Mouse (Mus musculus) thymus, adult 2 months (tissue): ENCODE results near the gene Eif2ak4. TPM values are rescaled to one million over a fixed set of nuclear protein-coding genes. Genes with fewer than 3 reads are reported as not detected.

ENCODE experiments used
- DNase-seq: peaks from one replicate; pipeline ENCODE4 v3.0.0; 2021
- H3K27ac ChIP-seq: fragments of 200-500 bp; 2 replicates; pipeline ENCODE4 v1.5.1; 2012; ENCODE audit warnings: low read length, control low read depth; ENCODE audit not compliant: control insufficient read depth, insufficient read depth
- H3K27me3 ChIP-seq: fragments of 200-500 bp; 2 replicates; pipeline ENCODE4 v1.6.1; 2012; ENCODE audit warnings: mild to moderate bottlenecking, low read length, moderate library complexity, mixed read lengths; ENCODE audit not compliant: control insufficient read depth, insufficient read depth
- H3K36me3 ChIP-seq: fragments of 200-500 bp; 2 replicates; pipeline ENCODE4 v1.6.1; 2012; ENCODE audit warnings: mild to moderate bottlenecking, low read length, moderate library complexity; ENCODE audit not compliant: control insufficient read depth, insufficient read depth
- H3K4me1 ChIP-seq: fragments of 200-500 bp; replicated peaks from 2 replicates; pipeline ENCODE4 v1.6.1; 2012; ENCODE audit warnings: low read length; ENCODE audit not compliant: control insufficient read depth, insufficient read depth
- H3K4me3 ChIP-seq: fragments of 200-500 bp; 2 replicates; pipeline ENCODE4 v1.5.1; 2012; ENCODE audit warnings: mild to moderate bottlenecking, low read length, control low read depth, moderate library complexity; ENCODE audit not compliant: control insufficient read depth, insufficient read depth
- CTCF ChIP-seq: fragments of 200-500 bp; IDR thresholded peaks from 2 replicates; pipeline ENCODE4 v1.5.1; 2012; ENCODE audit warnings: mild to moderate bottlenecking, control low read depth, low read length, moderate library complexity, borderline replicate concordance; ENCODE audit not compliant: control insufficient read depth, poor library complexity, insufficient read depth; ENCODE audit errors: extremely low read depth
- POLR2A ChIP-seq: fragments of 200-500 bp; IDR thresholded peaks from 2 replicates; pipeline ENCODE4 v1.6.1; 2012; ENCODE audit warnings: mild to moderate bottlenecking, low read length, control low read depth, moderate library complexity; ENCODE audit not compliant: control insufficient read depth, poor library complexity, insufficient read depth; ENCODE audit errors: extremely low read depth
- WGBS: fragments of 180-500 bp; shearing (Covaris S2); methylation state at CpG from one replicate; pipeline ENCODE4 v1.1.7; 2018; 5-methylcytosine and 5-hydroxymethylcytosine counted together
- polyA plus RNA-seq: library from polyadenylated mRNA; depleted of rRNA; stranded (reverse); fragments of >200 nt; gene quantifications from 2 replicates; pipeline ENCODE4 v1.2.3, GENCODE M21; 2012

The Eif2ak4 gene
- polyA plus RNA-seq, 1 experiment, result 9.0 TPM

DNA sequence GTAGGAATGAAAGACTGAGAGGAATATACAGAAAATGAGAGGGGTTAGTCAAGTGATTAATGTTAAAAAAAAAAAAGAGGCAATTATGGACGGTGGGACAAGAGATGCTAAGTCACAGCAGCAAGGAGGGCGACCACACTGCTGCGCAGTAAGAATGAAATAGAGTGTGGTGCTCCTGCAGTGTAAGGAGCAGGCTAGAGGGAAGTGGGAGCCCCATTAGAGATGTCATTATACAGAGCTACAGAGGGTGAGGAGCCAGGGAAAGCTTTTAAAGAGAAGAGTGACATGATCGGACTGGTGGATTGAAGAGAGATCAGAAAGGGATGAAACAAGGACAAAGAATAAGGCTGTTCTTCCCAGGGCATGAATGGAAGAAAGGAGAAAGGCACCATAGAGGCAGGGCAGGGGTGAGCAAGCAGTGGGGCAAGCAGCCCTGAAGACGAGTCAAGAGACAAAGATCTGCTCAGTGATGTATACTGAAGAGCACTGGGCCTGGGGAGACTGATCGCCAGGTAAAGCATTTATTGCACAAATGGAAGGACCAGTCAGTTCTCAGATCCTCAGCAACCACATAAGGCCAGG lies 33.2 kb upstream of the Eif2ak4 start:
- Histone ChIP-seq H3K27me3 (no peaks in the 10 kb centered on the region), H3K36me3 (no peaks in the 10 kb centered on the region), H3K4me3 (no peak overlapping the region), H3K4me1 (no peaks in the 10 kb centered on the region), H3K27ac (no peak overlapping the region)
- TF ChIP-seq CTCF (no peak), POLR2A (no peak)
- WGBS, result 87% methylated on average over 6 of the region's 6 CpGs
- no peak for DNase-seq

DNA sequence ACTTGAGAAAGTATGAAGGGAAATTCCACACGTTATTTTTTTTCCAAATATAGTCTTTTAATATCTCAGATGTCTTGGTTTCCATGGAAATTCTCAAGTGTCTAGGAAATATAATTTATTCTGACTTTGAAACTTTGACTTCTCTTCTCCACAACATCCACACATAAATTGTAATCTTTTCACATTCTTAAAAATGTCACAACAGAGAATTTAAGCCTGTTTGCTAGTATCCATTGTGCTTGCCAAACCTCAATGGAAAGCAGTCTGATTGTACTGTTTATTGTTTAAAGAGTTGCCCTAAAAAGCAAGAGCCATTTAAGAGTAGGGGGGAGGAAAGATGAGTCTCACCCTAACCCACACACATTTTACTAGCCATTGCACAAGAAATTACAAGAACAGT lies 16.6 kb upstream of the Eif2ak4 start:
- DNase-seq, result no peak
- Histone ChIP-seq H3K27ac (no peak overlapping the region), H3K27me3 (peaks cover 13% of the 10 kb centered on the region), H3K36me3 (no peaks in the 10 kb centered on the region), H3K4me1 (peaks cover 17% of the 10 kb centered on the region), H3K4me3 (no peak overlapping the region)
- WGBS, result 58% methylated on average over 1 of the region's 1 CpGs
- no peak for TF ChIP-seq POLR2A
- no peak for TF ChIP-seq CTCF

DNA sequence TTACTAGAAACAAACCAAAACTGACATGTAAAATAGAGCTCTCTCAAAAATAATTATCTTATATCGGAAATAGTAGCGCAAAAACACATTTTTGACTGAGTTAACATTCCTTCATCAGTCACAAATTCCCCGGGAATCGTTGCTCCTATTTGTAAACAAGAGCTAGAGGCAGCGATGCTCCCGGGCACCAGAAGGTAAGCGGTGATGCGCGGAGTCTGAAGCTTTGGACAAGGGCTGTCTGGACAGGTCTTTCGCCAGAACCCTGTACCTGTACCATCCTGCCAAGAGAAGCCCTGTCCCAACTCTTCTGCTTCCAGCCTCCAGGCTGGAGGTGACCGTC lies 15.9 kb upstream of the Eif2ak4 start:
- H3K4me1 ChIP-seq, result peaks cover 17% of the 10 kb centered on the region
- H3K27me3 ChIP-seq, result peaks cover 13% of the 10 kb centered on the region
- no peak overlapping the region for H3K27ac ChIP-seq
- DNase-seq, result no peak
- no peak for TF ChIP-seq CTCF
- no peak for TF ChIP-seq POLR2A
- WGBS, result 17% methylated on average over 11 of the region's 11 CpGs
- H3K36me3 ChIP-seq, result no peaks in the 10 kb centered on the region
- H3K4me3 ChIP-seq, result peak overlapping the region; percentile 32

DNA sequence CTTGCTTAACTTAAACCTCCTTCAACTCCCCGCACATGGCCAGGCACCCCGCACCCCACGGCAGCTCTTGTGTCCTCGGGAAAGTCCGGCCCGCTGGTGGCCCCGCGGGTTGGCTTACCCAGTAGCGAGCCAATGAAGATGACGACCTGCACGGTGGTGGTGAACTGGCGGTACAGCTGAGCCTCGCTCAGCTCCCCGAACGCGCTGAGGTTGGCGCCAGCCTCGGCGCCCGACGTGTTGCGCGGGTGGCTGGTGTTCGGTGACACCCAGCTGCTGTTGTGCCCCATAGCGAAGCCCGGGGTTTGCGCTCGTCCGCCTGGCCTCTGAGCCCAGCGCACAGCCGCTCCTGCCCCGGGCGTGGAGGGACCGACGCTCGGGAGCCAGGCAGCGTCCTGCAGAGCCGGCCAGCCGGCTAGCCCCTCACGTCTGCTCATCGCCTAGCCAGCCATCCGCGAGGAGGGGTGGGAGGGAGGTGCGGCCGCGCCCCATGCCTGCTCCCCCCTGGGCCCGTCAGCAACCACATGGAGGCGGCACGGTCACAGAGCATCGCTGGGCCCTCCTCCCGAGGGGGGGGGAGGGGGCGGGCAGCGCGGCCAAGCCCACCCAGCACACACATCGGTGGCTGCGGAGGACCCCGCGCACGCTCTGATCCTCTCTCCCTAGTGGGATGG lies 15.4 kb upstream of the Eif2ak4 start, which contains the start of gene Gpr176:
Gene Gpr176, minus strand, starts transcription at position 519 of the 671 bp plus-strand sequence.
- DNase-seq, result peak; percentile 11
- 2% methylated on average over 58 of the region's 59 CpGs for WGBS
- TF ChIP-seq POLR2A (no peak), CTCF (no peak)
- peak within 1 kb of the TSS; percentile 32 for H3K4me3 ChIP-seq
- no peaks in the 10 kb centered on the region for H3K36me3 ChIP-seq
- peaks cover 17% of the 10 kb centered on the region for H3K4me1 ChIP-seq
- no peak within 1 kb of the TSS for H3K27ac ChIP-seq
- peaks cover 13% of the 10 kb centered on the region for H3K27me3 ChIP-seq

DNA sequence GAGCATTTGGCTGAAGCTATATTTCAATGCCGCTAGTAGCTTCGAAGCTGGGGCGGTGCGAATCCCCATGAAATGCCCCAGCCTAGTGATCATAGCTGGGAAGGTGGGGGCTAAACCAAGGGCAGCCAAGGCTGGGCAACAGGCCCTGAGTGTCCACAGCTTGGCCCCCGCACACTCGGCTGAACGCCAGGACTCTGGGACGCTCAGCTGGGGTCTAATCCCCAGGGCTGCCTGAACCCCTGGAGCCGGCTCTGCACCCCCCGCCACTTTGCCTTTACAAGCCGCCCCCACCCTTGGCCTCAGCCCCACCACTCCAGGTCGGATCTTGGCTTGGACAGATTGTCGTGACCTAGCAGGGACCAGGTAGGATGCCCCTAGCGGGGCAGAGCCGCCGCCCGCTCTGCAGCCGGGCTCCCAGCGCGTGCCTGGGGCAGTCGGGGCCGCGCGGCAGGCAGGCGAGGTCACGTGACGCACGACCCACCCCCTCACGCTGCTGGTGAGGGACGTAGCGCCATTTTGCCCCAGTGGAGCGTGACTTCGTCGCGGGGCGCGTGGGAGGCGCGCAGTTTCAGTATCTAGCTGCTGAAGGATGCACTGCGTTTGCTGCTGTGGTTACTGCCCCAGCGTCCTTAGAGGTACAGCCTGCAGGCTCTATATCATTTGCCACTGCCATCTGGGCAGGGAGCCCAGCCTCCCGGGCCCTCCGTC lies 14.7 kb upstream of the Eif2ak4 start:
- peak; percentile 56; the same call in 1 of the 2 replicates for TF ChIP-seq CTCF
- TF ChIP-seq POLR2A, result no peak
- WGBS, result 4% methylated on average over 43 of the region's 43 CpGs
- peak; percentile 77 for DNase-seq
- Histone ChIP-seq H3K4me1 (peaks cover 17% of the 10 kb centered on the region), H3K36me3 (no peaks in the 10 kb centered on the region), H3K27ac (no peak overlapping the region), H3K27me3 (peaks cover 13% of the 10 kb centered on the region), H3K4me3 (peak overlapping the region; percentile 32)

DNA sequence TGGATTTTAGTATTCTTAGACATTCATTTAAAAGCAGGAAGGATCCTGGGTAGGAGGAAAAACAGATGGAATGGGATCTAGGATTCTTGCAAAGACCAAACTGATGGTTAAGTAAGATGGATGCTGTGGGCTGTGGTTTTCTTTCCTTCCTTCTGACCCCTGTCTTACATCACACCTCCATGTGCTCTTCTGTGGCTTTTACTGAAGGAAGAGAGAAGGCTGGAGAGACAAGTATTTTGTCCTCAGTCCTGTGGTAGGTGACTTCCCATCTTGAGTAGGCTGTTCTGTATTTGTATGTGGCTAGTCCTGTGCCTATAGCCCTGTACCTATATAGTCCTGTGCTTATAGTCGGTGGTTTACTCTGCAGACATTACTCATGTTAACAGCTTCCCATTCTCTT lies 12.9 kb upstream of the Eif2ak4 start:
- Histone ChIP-seq H3K27ac (no peak overlapping the region), H3K36me3 (no peaks in the 10 kb centered on the region), H3K27me3 (peaks cover 11% of the 10 kb centered on the region), H3K4me1 (peaks cover 17% of the 10 kb centered on the region), H3K4me3 (no peak overlapping the region)
- TF ChIP-seq POLR2A, result no peak
- TF ChIP-seq CTCF, result no peak
- 41% methylated on average over 1 of the region's 1 CpGs for WGBS
- DNase-seq, result no peak

DNA sequence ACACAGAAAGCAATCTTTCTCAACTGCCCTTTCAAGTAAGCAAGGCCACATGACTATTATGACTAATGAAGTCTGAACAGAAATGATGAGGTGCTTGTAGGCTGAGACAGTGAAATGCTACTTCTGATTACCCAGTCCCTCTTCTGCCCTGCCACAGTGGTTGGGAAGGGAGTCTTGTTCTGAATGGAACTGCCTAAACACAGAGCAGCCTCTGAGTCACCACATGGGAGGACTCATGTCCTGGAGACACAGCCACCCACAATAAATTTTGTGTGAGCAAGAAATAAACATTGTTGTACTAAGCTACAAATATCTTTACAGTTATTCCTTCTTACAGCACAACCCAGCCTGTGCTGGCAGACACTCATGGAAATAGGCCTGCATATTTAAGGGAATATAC lies 12.5 kb upstream of the Eif2ak4 start:
- Histone ChIP-seq H3K27ac (no peak overlapping the region), H3K27me3 (peaks cover 8% of the 10 kb centered on the region; the same call in 1 of the 2 replicates), H3K4me3 (no peak overlapping the region), H3K4me1 (peaks cover 17% of the 10 kb centered on the region), H3K36me3 (no peaks in the 10 kb centered on the region)
- TF ChIP-seq POLR2A, result no peak
- TF ChIP-seq CTCF, result no peak
- DNase-seq, result no peak
